Mouse (Mus musculus): Measurements from ENCODE around the gene Ccnl1.

DNA sequence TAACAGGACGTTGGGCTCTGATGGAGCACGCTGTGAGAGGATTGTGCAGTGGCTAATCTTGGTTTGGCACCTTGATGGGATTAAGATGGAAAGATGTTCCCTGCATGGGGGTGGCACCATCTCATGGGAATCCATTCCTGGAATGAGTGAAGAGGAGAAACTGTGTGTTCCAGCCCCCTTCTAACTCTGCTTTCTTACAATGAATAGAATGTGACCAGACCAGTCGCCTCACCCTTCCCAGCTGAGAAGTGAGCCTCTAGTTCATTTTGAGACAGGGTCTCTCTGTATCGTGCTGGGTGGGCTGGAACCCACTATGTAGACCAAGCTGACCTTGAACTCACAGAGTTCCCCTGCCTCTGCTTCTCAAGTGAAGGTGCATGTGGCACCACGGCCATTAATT, 31.6 kb downstream of the Ccnl1 start:
- TF ChIP-seq CTCF (IDR thresholded peaks at IDR 0.05; ENCODE audit: extremely low read depth, insufficient read length, insufficient replicate concordance, low read depth, low read length), result no peak
- no peak for TF ChIP-seq POLR2A (IDR thresholded peaks at IDR 0.05; ENCODE audit: low read depth, low read length)

Data from small intestine, adult 2 months (tissue).